ENCODE assay signal across 12 mouse cellular contexts in genomic region chr7:92396783-92397182, GRCm38 (mm10).
"Had no signal": no experiment of that assay in that cellular context is flagged by ENCODE, and none has a peak within 500 bp of the region (broad histone marks: within the 10 kb centered on the region; RNA-seq: fewer than 3 reads in every experiment).

No protein-coding gene starts in this region.

- H3K27ac ChIP-seq: limb, embryonic 12.5 days; liver, embryonic 14.5 days; midbrain, embryonic 12.5 days; neural tube, embryonic 15.5 days; stomach, embryonic 15.5 days had no signal

- H3K4me1 ChIP-seq: stomach, embryonic 15.5 days had no signal

- H3K27me3 ChIP-seq: limb, embryonic 12.5 days; midbrain, embryonic 12.5 days; neural tube, embryonic 15.5 days; stomach, embryonic 15.5 days had no signal

- H3K9me3 ChIP-seq: limb, embryonic 12.5 days; midbrain, embryonic 12.5 days; neural tube, embryonic 15.5 days; stomach, embryonic 15.5 days had no signal

- H3K4me2 ChIP-seq: limb, embryonic 12.5 days; midbrain, embryonic 12.5 days; neural tube, embryonic 15.5 days; stomach, embryonic 15.5 days had no signal

- DNase-seq: kidney, postnatal 25 days; layer of hippocampus, adult 9-11 months; layer of hippocampus, postnatal 36 days; lung, adult 18-20 months; right cerebral cortex, postnatal 14 days; thymus, postnatal 36 days had no signal

- H3K4me3 ChIP-seq: limb, embryonic 12.5 days; midbrain, embryonic 12.5 days; myocyte; neural tube, embryonic 15.5 days; stomach, embryonic 15.5 days had no signal

- H3K36me3 ChIP-seq: limb, embryonic 12.5 days; midbrain, embryonic 12.5 days; neural tube, embryonic 15.5 days; stomach, embryonic 15.5 days had no signal

- H3K9ac ChIP-seq: limb, embryonic 12.5 days; liver, embryonic 14.5 days; midbrain, embryonic 12.5 days; neural tube, embryonic 15.5 days; stomach, embryonic 15.5 days had no signal
